Mouse (Mus musculus) heart, adult 8-10 months (tissue): ENCODE data around the gene Irf2. TPM values are rescaled to one million over a fixed set of nuclear protein-coding genes. Genes with fewer than 3 reads are reported as not detected.

Source experiments
- DNase-seq: peaks from one replicate; pipeline ENCODE4 v3.0.0; 2022; ENCODE audit warnings: low spot score
- total RNA-seq, 4 experiments: library from RNA; stranded (reverse); gene quantifications; 2 replicates each; pipeline ENCODE4 v1.2.4; 2022

The Irf2 gene
- total RNA-seq, 4 experiments from 2014 or later = 26.0 to 34.6 (median 27.6) TPM

GRCm38 (mm10) chr8:46842676-46843181, 103.2 kb downstream of the Irf2 start:
- DNase-seq = peak; percentile 92

DNA sequence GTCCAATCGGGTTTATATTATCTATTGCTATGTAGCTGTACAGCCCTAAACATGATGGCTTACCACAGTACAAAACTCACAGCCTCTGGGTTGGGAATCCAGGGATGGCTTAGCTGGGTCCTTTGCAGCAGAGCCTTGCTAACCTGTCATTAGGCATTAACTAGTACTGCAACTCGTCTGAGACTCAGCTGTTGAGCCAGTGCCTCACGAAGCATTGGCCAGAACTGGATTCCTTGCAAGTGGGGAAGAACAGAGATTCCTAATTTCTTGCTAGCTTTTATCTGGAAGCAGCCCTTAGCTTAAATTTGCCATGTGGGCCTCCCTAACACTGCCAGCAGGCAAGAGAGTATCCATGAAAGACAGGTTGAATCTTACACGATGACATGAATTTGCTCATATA, 104.3 kb downstream of the Irf2 start:
- DNase-seq = no peak

DNA sequence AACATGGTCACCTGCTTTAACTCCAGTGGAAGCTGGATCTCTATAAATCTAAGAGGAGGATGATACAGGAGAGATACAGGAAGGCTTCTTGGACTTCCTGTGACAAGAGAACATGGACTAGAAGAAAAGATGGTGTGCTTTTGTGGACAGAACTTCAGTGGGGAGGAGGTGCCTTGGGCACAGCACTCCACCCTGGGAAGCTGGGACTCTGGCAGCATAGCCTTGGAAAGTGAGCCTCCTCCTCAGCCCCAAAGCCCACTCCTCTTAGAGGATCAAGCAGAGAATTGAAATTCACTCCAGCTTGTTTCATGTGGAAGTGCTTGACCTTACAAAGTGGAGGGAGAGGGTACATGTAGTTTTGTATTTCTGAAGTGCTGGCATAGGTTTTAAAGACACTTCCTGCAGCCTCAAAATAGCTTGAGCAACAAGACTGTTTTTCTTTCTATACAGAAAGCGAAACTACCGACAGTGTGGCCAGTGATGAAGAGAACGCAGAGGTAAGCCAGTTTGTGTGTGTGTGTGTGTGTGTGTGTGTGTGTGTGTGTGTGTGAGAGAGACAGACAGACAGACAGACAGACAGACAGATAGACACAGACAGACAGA, 104.9 kb downstream of the Irf2 start:
- no peak for DNase-seq

GRCm38 (mm10) chr8:46844974-46845774, 105.6 kb downstream of the Irf2 start:
- peak; percentile 82 for DNase-seq

GRCm38 (mm10) chr8:46845891-46846290, 106.4 kb downstream of the Irf2 start:
- DNase-seq = no peak

DNA sequence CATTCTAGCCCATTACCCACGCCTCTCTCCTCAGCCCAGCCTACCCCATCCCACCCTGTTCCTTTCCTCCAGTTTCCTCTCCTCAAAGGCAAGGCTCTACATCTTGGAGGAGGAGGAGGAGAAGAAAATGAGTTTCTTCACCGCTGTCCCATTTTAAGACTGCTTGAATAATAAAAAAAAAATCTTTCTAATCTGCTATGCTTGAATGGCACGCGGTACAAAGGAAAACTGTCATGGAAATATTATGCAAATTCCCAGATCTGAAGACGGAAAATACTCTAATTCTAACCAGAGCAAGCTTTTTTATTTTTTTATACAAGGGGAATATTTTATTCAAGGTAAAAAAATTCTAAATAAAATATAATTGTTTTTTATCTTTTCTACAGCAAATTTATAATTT, 107.4 kb downstream of the Irf2 start:
- no peak for DNase-seq

GRCm38 (mm10) chr8:46848011-46848641, 108.6 kb downstream of the Irf2 start:
- no peak for DNase-seq

DNA sequence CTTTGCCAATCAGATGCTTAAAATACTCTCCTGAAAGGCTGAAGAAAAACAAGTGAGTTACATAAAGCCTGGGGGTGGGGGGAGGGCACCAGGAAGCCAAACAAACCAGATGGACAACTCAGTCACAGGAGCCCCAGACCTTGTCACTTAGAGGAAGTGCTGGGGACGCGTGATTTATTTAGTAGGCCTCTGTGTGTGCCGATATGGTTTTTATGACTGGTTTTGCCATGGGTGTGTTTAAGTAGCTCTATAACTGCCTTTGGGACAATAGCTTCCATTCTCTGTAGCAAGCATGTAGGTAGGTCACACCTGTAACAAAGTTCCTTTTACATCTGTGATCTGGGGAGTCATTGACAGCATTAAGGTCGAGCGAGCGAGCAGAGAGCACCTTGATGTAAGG, 109.4 kb downstream of the Irf2 start:
- DNase-seq = no peak

DNA sequence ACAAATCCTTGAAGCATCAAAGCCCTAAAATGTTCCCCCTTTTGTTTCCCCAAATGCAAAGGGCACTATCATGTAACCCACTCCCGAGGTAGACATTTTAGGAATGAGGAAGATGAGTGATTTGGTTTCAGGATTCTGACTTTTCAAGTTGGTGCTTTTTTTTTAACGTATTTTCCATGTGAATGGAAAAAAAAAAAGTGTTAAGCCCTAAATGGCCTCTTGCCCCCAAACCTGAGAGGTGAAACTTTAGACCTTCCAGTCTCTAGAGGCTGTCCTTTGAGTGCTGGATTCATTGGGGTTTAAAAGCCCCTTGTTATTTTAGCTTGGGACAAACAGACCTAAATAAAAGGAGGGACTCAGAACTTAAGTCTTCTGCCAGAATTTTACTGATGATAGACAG, 109.9 kb downstream of the Irf2 start:
- DNase-seq = no peak

DNA sequence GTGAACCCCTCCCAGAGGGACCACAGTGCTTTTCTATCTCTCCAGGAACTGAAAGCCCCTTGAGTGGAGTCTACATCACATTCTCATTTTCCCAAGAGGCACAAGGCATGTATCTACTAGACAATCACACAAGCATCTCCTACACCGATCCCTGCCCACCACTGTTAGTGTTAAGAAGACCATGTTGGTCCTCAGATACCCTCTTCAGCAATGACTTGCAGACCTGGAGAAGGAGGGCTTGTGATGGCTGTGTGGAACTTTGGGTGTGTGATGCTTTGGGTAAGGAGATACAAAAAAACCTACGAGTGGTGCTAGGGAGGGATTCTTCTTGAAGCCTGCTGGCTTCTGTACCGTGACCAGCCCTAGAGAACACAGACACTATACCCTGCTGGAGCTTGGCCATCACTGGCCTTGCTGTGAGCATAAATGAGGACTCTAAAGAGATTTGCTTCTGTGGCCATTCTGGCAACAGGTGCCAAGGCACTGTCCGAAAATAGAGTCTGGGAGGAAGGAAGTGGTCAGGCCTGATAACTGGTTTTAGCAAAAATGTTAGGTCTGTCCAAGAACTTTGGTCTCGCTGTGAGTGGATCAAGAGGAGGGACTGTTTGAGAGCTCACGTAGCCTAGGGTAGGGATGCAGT, 110.8 kb downstream of the Irf2 start:
- peak; percentile 62 for DNase-seq

DNA sequence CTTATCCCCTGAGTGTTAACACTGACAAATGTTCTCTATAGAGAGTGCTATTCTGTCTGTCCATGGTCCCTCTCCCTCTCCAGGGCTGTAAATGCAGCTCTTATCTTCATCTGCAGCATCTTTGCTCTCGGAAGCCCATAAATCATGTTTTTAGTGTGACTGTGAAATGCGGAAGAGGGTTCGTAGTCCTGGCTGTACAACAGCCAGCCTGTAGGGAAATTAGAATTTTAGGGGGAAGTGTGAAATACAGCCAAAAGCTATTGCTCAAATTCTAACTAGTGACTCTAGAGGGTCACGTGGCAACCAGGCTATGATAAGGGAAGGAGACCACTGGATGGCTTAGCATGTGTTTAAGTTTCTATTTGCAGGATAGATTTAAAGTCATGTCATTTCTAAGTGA, 112.0 kb downstream of the Irf2 start:
- DNase-seq = no peak

GRCm38 (mm10) chr8:46852377-46852776, 112.8 kb downstream of the Irf2 start:
- no peak for DNase-seq

DNA sequence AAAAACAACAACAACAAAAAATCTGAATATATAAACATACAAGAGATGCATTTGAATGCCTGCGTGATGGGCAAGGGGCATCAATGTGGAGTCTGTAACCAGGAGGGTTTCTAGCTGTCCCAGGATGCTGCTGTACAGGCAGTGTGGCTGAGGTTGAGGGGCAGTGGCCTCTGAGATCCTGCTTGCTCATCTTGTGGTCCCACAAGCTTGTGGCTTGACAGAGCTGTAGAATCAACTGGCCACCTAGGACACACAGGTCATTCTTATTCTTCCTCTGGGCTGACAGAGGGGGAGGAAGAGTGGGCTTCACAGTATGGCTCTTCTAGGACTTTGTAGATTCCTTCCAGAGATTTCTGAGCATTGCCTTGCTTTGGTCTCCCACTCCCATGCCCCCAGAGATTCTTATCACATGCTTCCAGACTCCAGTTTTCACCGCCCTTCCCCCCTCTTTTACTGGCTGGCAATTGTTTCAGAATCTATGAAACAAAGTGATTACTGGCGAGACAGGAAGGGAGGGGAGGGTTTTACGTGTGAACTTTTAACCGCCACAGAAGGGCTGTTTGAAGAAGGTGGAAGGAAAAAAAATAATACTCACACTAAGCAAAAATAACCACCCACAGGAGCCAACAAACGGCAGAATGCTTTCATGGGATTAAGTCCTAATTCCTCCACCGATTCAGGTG, 119.8 kb downstream of the Irf2 start:
- no peak for DNase-seq

GRCm38 (mm10) chr8:46859847-46860167, 120.3 kb downstream of the Irf2 start:
- DNase-seq = no peak

- no peak for DNase-seq
These were observed 123.0 kb downstream of the Irf2 start for GRCm38 (mm10) chr8:46862508-46862907.

GRCm38 (mm10) chr8:46865428-46865827, 125.9 kb downstream of the Irf2 start:
- DNase-seq = no peak

DNA sequence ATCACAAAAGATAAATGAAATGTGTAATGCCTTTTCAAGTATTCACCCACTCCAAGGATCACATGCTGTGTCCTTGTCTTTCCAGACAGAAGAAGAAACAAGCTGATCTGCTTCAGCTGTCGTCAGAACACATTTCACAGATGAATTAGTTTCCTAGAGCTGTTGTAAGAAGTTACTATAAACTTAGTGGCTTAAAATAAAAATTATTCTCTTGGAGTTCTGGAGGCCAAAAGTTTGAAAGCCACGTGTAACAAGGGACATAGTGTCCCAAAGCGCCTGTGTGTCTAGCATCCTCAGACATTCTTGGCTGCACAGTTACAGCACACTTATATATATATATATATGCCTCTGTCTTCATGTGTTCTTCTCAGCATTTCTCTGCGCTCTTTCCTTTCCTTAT, 127.9 kb downstream of the Irf2 start:
- DNase-seq = peak; percentile 34

- DNase-seq = peak; percentile 84
These were observed 129.0 kb downstream of the Irf2 start for GRCm38 (mm10) chr8:46868346-46869065.

DNA sequence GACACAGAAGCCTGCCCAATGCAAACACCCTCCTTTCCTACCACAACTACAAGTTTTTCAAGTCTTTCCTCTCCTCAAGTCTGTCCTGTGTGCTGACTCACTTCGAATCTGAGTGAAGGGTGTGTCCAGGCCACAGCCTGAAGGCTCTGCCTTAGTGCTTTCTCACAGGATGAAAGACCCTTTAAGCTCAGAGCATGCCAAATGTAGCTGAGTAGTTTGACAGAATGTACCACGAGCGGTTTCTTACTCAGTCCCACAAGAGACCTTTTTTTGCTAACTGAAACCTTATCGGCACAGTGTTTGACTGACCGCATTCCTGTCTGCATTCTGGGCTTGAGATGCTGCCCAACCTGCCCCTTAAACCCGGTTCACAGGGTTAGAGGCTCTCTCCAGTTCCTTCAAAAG, 130.0 kb downstream of the Irf2 start:
- no peak for DNase-seq

DNA sequence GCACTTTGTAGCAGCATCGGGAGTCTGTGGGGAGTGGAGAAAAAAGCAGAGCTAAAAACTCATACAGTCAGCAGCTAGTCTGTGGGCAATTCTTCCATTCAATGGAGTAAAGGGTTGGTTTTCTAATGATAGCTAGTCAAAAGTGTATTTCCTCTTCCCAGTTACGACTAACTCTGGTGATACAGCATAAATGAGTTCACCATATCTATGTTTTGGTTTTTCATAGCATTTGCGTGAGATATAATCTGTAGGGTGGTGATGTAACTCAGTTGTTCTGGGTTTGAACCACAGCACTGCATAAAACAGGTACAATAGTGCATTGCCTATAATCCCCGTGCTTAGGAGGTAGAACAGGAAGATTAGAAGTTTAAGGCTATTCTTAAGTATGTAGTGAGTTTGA, 131.6 kb downstream of the Irf2 start:
- DNase-seq = no peak
